Comparison of ENCODE assay signal across 9 mouse cellular contexts in genomic region chr7:101817861-101818401, GRCm38 (mm10). TPM values are rescaled to one million over a fixed set of nuclear protein-coding genes. Genes with fewer than 3 reads are reported as not detected.
DNase-seq lines count a peak whose midpoint lies in the region; ATAC-seq and TF ChIP-seq lines count a peak whose summit lies in the region.
"Had no signal": no experiment of that assay in that cellular context is flagged by ENCODE, and none has a peak within 500 bp of the region (broad histone marks: within the 10 kb centered on the region; RNA-seq: fewer than 3 reads in every experiment).

Gene Phox2a (plus strand): TSS chr7:101818313.

- peaks cover 70% of the 10 kb centered on the region for H3K27me3 ChIP-seq in embryonic facial prominence, embryonic 12.5 days
- peaks cover 77% of the 10 kb centered on the region for H3K27me3 ChIP-seq in limb, embryonic 10.5 days (ENCODE audit: low read depth, poor library complexity, severe bottlenecking)
- peaks cover 68% of the 10 kb centered on the region for H3K27me3 ChIP-seq in neural tube, embryonic 15.5 days (replicated peaks)
- H3K27me3 ChIP-seq: Patski had no signal

- TF ChIP-seq CTCF in layer of hippocampus, adult 2 months (conservative IDR thresholded peaks at IDR 0.05) = no peak

- H3K36me3 ChIP-seq in embryonic facial prominence, embryonic 12.5 days = peaks cover 1% of the 10 kb centered on the region; the same call in 1 of the 2 replicates
- peaks cover 3% of the 10 kb centered on the region for H3K36me3 ChIP-seq in limb, embryonic 10.5 days
- no peaks in the 10 kb centered on the region for H3K36me3 ChIP-seq in neural tube, embryonic 15.5 days

- H3K27ac ChIP-seq in layer of hippocampus, adult 2 months = no peak within 1 kb of the TSS
- no peak within 1 kb of the TSS for H3K27ac ChIP-seq in embryonic facial prominence, embryonic 12.5 days
- peak within 1 kb of the TSS; percentile 50 for H3K27ac ChIP-seq in limb, embryonic 10.5 days
- H3K27ac ChIP-seq in neural tube, embryonic 15.5 days (replicated peaks) = no peak within 1 kb of the TSS

- peak within 1 kb of the TSS; percentile 19; the same call in 1 of the 2 replicates for H3K9ac ChIP-seq in embryonic facial prominence, embryonic 12.5 days
- no peak within 1 kb of the TSS for H3K9ac ChIP-seq in neural tube, embryonic 15.5 days (replicated peaks)

- ATAC-seq in embryonic facial prominence, embryonic 12.5 days (ENCODE audit: insufficient number of reproducible peaks, insufficient read depth, low FRiP score, low TSS enrichment) = 0 out of 2 replicates have a peak, but pooled peaks have one; percentile 24
- no peak for ATAC-seq in neural tube, embryonic 15.5 days (ENCODE audit: low FRiP score)
- ATAC-seq: Patski had no signal

- H3K4me1 ChIP-seq in embryonic facial prominence, embryonic 12.5 days = peaks cover 35% of the 10 kb centered on the region
- peaks cover 40% of the 10 kb centered on the region for H3K4me1 ChIP-seq in limb, embryonic 10.5 days
- peaks cover 31% of the 10 kb centered on the region for H3K4me1 ChIP-seq in neural tube, embryonic 15.5 days

- H3K4me3 ChIP-seq in layer of hippocampus, adult 2 months = peak within 1 kb of the TSS; percentile 20; the same call in 1 of the 2 replicates
- peak within 1 kb of the TSS; percentile 34 for H3K4me3 ChIP-seq in embryonic facial prominence, embryonic 12.5 days
- peak within 1 kb of the TSS; percentile 49 for H3K4me3 ChIP-seq in limb, embryonic 10.5 days
- peak within 1 kb of the TSS; percentile 31 for H3K4me3 ChIP-seq in neural tube, embryonic 15.5 days (replicated peaks)

- no peaks in the 10 kb centered on the region for H3K9me3 ChIP-seq in embryonic facial prominence, embryonic 12.5 days
- no peaks in the 10 kb centered on the region for H3K9me3 ChIP-seq in limb, embryonic 10.5 days (replicated peaks)
- no peaks in the 10 kb centered on the region for H3K9me3 ChIP-seq in neural tube, embryonic 15.5 days (replicated peaks)

- no peak for DNase-seq in layer of hippocampus, adult 2 months (ENCODE audit: low spot score in 2 of 2)
- no peak for DNase-seq in layer of hippocampus, adult 18-20 months (ENCODE audit: low spot score in 2 of 2)
- DNase-seq in limb, embryonic 10.5 days (ENCODE audit: low spot score) = peak; percentile 40
- no peak for DNase-seq in layer of hippocampus, postnatal 36 days
- DNase-seq in thymus, postnatal 10 days (ENCODE audit: low spot score in 2 of 2) = no peak
- no peak for DNase-seq in frontal cortex, postnatal 36 days (ENCODE audit: low spot score in 2 of 2)

- H3K4me2 ChIP-seq in embryonic facial prominence, embryonic 12.5 days (replicated peaks) = peak within 1 kb of the TSS; percentile 50
- H3K4me2 ChIP-seq in neural tube, embryonic 15.5 days = peak within 1 kb of the TSS; percentile 53

- WGBS in embryonic facial prominence, embryonic 12.5 days = under 1% methylated on average over 45 of the region's 45 CpGs
- 1% methylated on average over 44 of the region's 45 CpGs for WGBS in limb, embryonic 10.5 days
- WGBS in neural tube, embryonic 15.5 days = under 1% methylated on average over 39 of the region's 45 CpGs

RNA-seq across cellular contexts. Expression of gene Phox2a, which starts in this region (rescaled TPM):
- total RNA-seq in layer of hippocampus, adult 2 months (2021) = not detected
- not detected for total RNA-seq in layer of hippocampus, adult 18-20 months (2021)
- 0.58 TPM in 1 of 2 replicates, not detected in the other for polyA plus RNA-seq in embryonic facial prominence, embryonic 12.5 days (2016; fragmentation: Nextera tagmentation; extraction: Ambion mirVana)
- 0.11 TPM in 1 of 2 replicates, not detected in the other for polyA plus RNA-seq in limb, embryonic 10.5 days (2016; fragmentation: Nextera tagmentation; extraction: Ambion mirVana)
- polyA plus RNA-seq in neural tube, embryonic 15.5 days (2015; fragmentation: Nextera tagmentation; extraction: Ambion mirVana) = 1.6 and 1.9 TPM in 2 replicates
- total RNA-seq in layer of hippocampus, postnatal 36 days (2021) = not detected
- polyA plus RNA-seq: Patski had no signal

Comparison
In these comparisons a context has a peak if more than half of its experiments do, and no peak if none do; other contexts are left out.
1. Peak in ATAC-seq, H3K4me3 ChIP-seq, H3K9ac ChIP-seq and H3K4me2 ChIP-seq in embryonic facial prominence, embryonic 12.5 days; RNA of the gene not detected or under 1 TPM.
2. Peak in DNase-seq, H3K4me3 ChIP-seq and H3K27ac ChIP-seq in limb, embryonic 10.5 days; RNA of the gene not detected or under 1 TPM.